Mouse (Mus musculus) E14TG2a.4 (cell line): Measurements from ENCODE around the gene Adamtsl5.

Experiments used
- CTCF ChIP-seq: conservative IDR thresholded peaks from 2 replicates; pipeline ENCODE4 v1.5.1; 2014; ENCODE audit warnings: low read length
- POU5F1 ChIP-seq: IDR thresholded peaks from 2 replicates; pipeline ENCODE4 v1.6.1; 2014; ENCODE audit warnings: low read length, borderline replicate concordance

GRCm38 (mm10) chr10:80321670-80322581 is 26.3 kb downstream of the Adamtsl5 start:
- TF ChIP-seq CTCF (no peak), POU5F1 (no peak)
